Mouse (Mus musculus): ENCODE results near the gene Pisd. TPM values are rescaled to one million over a fixed set of nuclear protein-coding genes. Genes with fewer than 3 reads are reported as not detected.

Gene Pisd
- polyA plus RNA-seq, 1 experiment from 2014 or later = 77.6 TPM

Other genes starting within 250 kb of the Pisd start
- 32.3 and 33.9 TPM in 2 replicates for gene Yes1, start 174.5 kb downstream of the Pisd start, polyA plus RNA-seq (2016; fragmentation: Nextera tagmentation; extraction: Ambion mirVana)
- gene Gm20671, start 41.5 kb upstream of the Pisd start, polyA plus RNA-seq (2016; fragmentation: Nextera tagmentation; extraction: Ambion mirVana) = not detected in 2 replicates
- gene Prr14l, start 68.6 kb upstream of the Pisd start, polyA plus RNA-seq (2016; fragmentation: Nextera tagmentation; extraction: Ambion mirVana) = 19.7 and 21.9 TPM in 2 replicates
- gene Depdc5, start 78.1 kb upstream of the Pisd start, polyA plus RNA-seq (2016; fragmentation: Nextera tagmentation; extraction: Ambion mirVana) = 41.6 and 42.8 TPM in 2 replicates
- gene Ywhah, start 233.2 kb upstream of the Pisd start, polyA plus RNA-seq (2016; fragmentation: Nextera tagmentation; extraction: Ambion mirVana) = 435 and 440 TPM in 2 replicates

Data from midbrain, embryonic 12.5 days (tissue).